Mouse (Mus musculus) megakaryocyte, embryonic 14.5 days (primary cell): ENCODE measurements around the gene Mrpl24.

Source experiments
- FLI1 ChIP-seq: IDR thresholded peaks from 2 replicates; pipeline ENCODE4 v1.6.1; 2012; ENCODE audit warnings: low read length, inconsistent platforms, mixed read lengths
- GATA1 ChIP-seq: IDR thresholded peaks from 3 replicates; pipeline ENCODE4 v1.6.1; 2012; ENCODE audit warnings: mixed read lengths, low read length, inconsistent platforms, borderline replicate concordance

DNA sequence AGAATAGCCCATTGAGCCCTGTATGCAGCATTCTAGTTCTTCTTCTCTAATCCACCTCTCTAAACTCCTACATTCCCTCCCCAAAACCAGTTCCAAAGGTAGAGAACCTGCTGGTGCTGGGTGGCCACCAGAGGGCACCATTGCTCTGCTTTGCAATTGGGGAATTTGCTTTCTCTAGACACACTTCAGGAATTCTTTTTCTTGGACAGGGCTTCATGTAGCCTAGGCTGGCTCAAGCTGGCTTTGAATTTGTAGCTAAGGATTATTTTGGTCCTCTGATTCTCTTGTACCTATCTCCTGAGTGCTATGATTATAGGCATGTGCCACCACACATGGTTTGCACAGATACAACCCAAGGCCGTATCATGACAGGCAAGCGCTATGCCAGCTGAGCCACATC is 16.5 kb downstream of the Mrpl24 start:
- TF ChIP-seq GATA1: no peak
- no peak for TF ChIP-seq FLI1
